Mouse (Mus musculus): ENCODE results near the gene 9830107B12Rik. TPM values are rescaled to one million over a fixed set of nuclear protein-coding genes. Genes with fewer than 3 reads are reported as not detected.

9830107B12Rik gene
- polyA plus RNA-seq, 1 experiment from 2014 or later: not detected

DNA sequence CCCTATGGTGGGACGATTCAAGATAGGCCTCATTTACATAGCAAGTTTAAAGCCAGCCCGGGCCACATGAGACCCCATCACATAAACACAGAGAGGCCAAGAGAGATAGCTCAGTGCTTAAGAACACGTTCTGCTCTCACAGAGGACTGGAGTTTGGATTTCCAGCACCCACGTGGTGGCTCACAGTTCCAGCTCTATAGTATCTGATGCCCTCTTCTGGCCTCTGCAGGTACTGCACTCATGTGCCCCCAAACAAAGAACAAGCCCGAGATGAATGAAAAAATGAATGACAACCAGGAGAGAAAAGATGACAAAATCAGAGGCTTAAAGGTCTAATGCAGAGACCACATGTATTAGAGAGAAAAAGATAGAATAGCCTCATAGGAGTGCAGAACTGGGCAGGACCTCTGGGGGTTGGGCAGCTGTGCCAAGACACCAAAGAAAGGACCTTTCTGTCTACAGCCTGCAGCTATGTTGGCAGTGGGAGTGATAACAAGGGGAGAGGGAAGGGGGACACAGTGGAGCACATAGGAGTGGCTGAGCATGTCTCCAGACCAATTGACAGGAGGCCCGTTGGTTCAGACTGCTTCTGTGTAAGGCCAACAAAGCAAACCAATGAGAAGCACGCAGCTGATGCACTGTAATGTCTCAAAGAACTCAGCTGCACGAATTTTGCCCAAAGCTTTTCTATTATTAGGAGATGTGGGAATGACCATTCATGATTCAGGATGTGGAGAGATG lies 35.4 kb downstream of the 9830107B12Rik start:
- ATAC-seq (ENCODE audit: low FRiP score, low TSS enrichment) (no peak), DNase-seq (peak; percentile 50)
- no peak overlapping the region for H3K27ac ChIP-seq (replicated peaks; ENCODE audit: low read depth, low read length)
- H3K4me3 ChIP-seq (replicated peaks; ENCODE audit: low read depth, low read length): no peak overlapping the region
- no peaks in the 10 kb centered on the region for H3K4me1 ChIP-seq (ENCODE audit: control insufficient read depth, insufficient read depth, low read length)
- no peaks in the 10 kb centered on the region for H3K36me3 ChIP-seq (ENCODE audit: control insufficient read depth, insufficient read depth, low read length)
- no peaks in the 10 kb centered on the region for H3K9me3 ChIP-seq (ENCODE audit: control insufficient read depth, low read length)
- no peak overlapping the region for H3K4me2 ChIP-seq (ENCODE audit: low read length)
- 46% methylated on average over 8 of the region's 8 CpGs for WGBS
- H3K9ac ChIP-seq (replicated peaks; ENCODE audit: low read length): no peak overlapping the region
- H3K27me3 ChIP-seq (ENCODE audit: control insufficient read depth, insufficient read depth, low read length): no peaks in the 10 kb centered on the region

DNA sequence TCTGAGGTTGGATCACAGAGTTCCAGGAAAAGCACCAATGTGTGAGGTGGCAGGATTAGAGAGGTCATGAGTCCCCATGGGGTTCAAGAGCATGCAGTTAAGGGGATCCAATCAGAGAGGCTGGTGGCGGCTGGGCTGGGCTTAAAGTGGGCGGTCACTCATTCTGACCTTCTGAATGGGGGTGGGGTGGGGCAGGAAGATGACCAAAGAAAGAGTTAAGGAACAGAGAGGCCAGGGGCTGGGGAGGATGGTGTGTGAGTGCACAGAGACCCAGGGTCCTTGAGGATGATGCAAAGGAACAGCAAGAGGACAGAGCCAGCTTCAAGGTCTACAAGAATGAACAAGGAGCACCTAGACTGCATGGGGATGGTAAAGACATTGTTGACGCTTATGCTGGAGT lies 37.5 kb downstream of the 9830107B12Rik start:
- no peaks in the 10 kb centered on the region for H3K36me3 ChIP-seq (ENCODE audit: control insufficient read depth, insufficient read depth, low read length)
- no peaks in the 10 kb centered on the region for H3K9me3 ChIP-seq (ENCODE audit: control insufficient read depth, low read length)
- no peak overlapping the region for H3K27ac ChIP-seq (replicated peaks; ENCODE audit: low read depth, low read length)
- ATAC-seq (ENCODE audit: low FRiP score, low TSS enrichment) (no peak), DNase-seq (no peak)
- WGBS: 80% methylated on average over 3 of the region's 3 CpGs
- H3K27me3 ChIP-seq (ENCODE audit: control insufficient read depth, insufficient read depth, low read length): no peaks in the 10 kb centered on the region
- no peak overlapping the region for H3K4me2 ChIP-seq (ENCODE audit: low read length)
- H3K4me3 ChIP-seq (replicated peaks; ENCODE audit: low read depth, low read length): no peak overlapping the region
- no peak overlapping the region for H3K9ac ChIP-seq (replicated peaks; ENCODE audit: low read length)
- H3K4me1 ChIP-seq (ENCODE audit: control insufficient read depth, insufficient read depth, low read length): no peaks in the 10 kb centered on the region

DNA sequence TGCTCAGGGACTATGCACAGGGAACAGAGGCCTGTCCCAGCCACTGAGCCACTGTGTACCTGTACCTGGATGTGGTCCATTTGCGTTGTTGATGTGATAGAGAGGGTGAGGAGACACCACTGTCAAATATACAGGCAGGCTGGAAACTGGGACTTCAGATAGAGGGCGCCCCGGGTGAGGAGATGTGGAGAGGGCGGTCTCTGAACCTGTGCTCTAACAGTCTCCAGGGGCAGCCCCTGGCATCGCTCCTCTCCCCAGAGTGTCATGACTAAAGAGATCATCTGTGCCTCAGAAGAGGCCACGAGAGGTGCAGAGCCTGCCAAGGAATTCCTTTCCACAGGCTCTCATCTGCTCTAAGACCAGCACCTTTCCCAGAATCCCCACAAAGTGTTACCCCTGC lies 38.2 kb downstream of the 9830107B12Rik start:
- WGBS: 56% methylated on average over 6 of the region's 6 CpGs
- H3K27me3 ChIP-seq (ENCODE audit: control insufficient read depth, insufficient read depth, low read length): no peaks in the 10 kb centered on the region
- no peaks in the 10 kb centered on the region for H3K36me3 ChIP-seq (ENCODE audit: control insufficient read depth, insufficient read depth, low read length)
- H3K9ac ChIP-seq (replicated peaks; ENCODE audit: low read length): no peak overlapping the region
- DNase-seq: no peak
- ATAC-seq (ENCODE audit: low FRiP score, low TSS enrichment): no peak
- H3K9me3 ChIP-seq (ENCODE audit: control insufficient read depth, low read length): no peaks in the 10 kb centered on the region
- H3K4me1 ChIP-seq (ENCODE audit: control insufficient read depth, insufficient read depth, low read length): no peaks in the 10 kb centered on the region
- H3K4me3 ChIP-seq (replicated peaks; ENCODE audit: low read depth, low read length): no peak overlapping the region
- H3K27ac ChIP-seq (replicated peaks; ENCODE audit: low read depth, low read length): no peak overlapping the region
- no peak overlapping the region for H3K4me2 ChIP-seq (ENCODE audit: low read length)

DNA sequence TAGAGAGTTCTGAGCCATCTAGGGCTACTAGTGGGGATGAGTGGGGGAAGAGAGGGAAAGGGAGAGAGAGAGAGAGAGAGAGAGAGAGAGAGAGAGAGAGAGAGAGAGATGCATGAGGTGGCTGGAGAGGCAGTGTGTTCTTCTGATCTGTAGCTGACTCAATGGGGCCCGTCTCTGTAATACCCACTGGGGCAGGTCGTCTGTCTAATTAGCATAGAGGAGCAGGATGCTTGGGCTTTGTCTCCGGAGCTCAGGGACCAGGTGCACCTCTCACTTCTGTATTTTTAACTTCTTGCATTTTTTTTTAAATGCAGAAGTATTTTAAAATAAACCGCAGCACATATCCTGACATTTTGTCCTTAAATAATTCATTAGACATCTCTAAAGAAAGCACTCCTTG lies 38.7 kb downstream of the 9830107B12Rik start:
- Histone ChIP-seq H3K4me2 (ENCODE audit: low read length) (no peak overlapping the region), H3K36me3 (ENCODE audit: control insufficient read depth, insufficient read depth, low read length) (no peaks in the 10 kb centered on the region), H3K9ac (replicated peaks; ENCODE audit: low read length) (no peak overlapping the region), H3K27me3 (ENCODE audit: control insufficient read depth, insufficient read depth, low read length) (no peaks in the 10 kb centered on the region), H3K4me1 (ENCODE audit: control insufficient read depth, insufficient read depth, low read length) (no peaks in the 10 kb centered on the region), H3K4me3 (replicated peaks; ENCODE audit: low read depth, low read length) (no peak overlapping the region), H3K27ac (replicated peaks; ENCODE audit: low read depth, low read length) (no peak overlapping the region), H3K9me3 (ENCODE audit: control insufficient read depth, low read length) (no peaks in the 10 kb centered on the region)
- ATAC-seq (ENCODE audit: low FRiP score, low TSS enrichment) (no peak), DNase-seq (no peak)
- WGBS: 27% methylated on average over 4 of the region's 4 CpGs

DNA sequence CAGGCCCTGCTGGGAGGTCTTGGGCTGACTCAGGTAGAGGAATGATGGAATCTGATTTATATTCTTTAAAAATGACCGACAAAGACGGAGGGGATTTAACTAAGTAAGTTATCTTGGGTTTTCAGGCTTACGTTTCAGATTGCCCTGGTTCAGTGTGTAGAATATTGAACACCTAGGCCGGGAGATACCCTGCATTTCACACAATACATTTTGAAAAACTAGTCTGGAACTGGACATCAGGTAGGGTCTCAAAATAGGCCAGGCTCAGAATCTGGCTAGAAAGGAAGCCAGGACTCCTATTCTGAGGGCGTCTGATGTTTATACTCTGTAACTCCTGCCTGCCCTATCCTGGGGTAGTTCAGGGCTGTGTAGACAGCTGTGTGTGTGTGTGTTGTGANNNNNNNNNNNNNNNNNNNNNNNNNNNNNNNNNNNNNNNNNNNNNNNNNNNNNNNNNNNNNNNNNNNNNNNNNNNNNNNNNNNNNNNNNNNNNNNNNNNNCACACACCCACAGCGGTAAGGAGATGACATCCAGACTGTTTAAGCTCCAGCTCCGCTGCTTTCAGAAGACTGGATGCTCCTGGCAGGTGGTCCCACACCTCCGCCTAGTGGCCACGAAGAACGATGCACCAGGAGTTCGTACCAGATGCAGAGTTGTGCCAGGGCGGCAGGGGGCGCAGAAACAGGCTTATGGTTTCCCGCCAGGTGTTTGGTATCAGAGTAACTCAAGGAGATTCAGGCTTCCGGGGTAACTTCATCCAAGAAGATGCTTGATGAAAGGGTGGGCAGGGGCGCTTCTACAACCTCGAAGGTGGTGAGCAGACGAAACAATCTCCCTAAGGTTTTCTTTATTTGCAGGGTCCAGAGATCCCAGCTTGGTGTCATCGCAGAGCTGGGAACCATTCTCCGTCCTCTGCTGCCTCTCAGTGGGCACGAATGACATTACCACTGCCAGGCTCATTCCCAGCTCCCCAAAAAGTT lies 45.3 kb downstream of the 9830107B12Rik start:
- H3K27me3 ChIP-seq (ENCODE audit: control insufficient read depth, insufficient read depth, low read length): peaks cover 40% of the 10 kb centered on the region
- H3K9me3 ChIP-seq (ENCODE audit: control insufficient read depth, low read length): no peaks in the 10 kb centered on the region
- no peak overlapping the region for H3K9ac ChIP-seq (replicated peaks; ENCODE audit: low read length)
- H3K27ac ChIP-seq (replicated peaks; ENCODE audit: low read depth, low read length): no peak overlapping the region
- WGBS: 11% methylated on average over 20 of the region's 21 CpGs
- ATAC-seq (ENCODE audit: low FRiP score, low TSS enrichment) (peak; percentile 69; the same call in 1 of the 2 replicates), DNase-seq (peak; percentile 95)
- H3K4me1 ChIP-seq (ENCODE audit: control insufficient read depth, insufficient read depth, low read length): peaks cover 29% of the 10 kb centered on the region
- peak overlapping the region; percentile 18; the same call in 1 of the 2 replicates for H3K4me3 ChIP-seq (replicated peaks; ENCODE audit: low read depth, low read length)
- H3K4me2 ChIP-seq (ENCODE audit: low read length): peak overlapping the region; percentile 45
- no peaks in the 10 kb centered on the region for H3K36me3 ChIP-seq (ENCODE audit: control insufficient read depth, insufficient read depth, low read length)

DNA sequence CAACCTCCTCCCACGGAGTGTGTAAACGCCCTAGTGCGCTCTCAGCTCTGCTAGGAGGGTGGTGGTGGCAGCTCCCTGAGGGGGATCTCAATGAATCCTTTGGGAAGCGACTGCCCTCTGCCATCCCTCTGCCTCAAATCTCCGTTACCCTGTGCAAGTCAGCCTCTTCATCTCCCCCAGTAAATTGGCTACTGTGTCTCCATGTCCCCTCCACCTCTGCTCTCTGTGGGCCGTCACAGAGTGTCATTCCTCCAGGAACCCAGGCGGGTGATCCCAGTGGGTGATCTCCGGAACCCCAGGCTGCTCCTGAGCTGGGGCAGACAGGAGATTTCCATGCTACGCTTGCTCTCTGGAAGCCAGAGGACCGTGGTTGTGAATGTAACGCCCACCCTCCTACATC lies 46.8 kb downstream of the 9830107B12Rik start:
- Histone ChIP-seq H3K27ac (replicated peaks; ENCODE audit: low read depth, low read length) (no peak overlapping the region), H3K4me1 (ENCODE audit: control insufficient read depth, insufficient read depth, low read length) (peaks cover 35% of the 10 kb centered on the region), H3K9ac (replicated peaks; ENCODE audit: low read length) (no peak overlapping the region), H3K36me3 (ENCODE audit: control insufficient read depth, insufficient read depth, low read length) (no peaks in the 10 kb centered on the region), H3K27me3 (ENCODE audit: control insufficient read depth, insufficient read depth, low read length) (peaks cover 54% of the 10 kb centered on the region), H3K4me3 (replicated peaks; ENCODE audit: low read depth, low read length) (no peak overlapping the region), H3K9me3 (ENCODE audit: control insufficient read depth, low read length) (no peaks in the 10 kb centered on the region), H3K4me2 (ENCODE audit: low read length) (no peak overlapping the region)
- ATAC-seq (ENCODE audit: low FRiP score, low TSS enrichment): no peak
- 10% methylated on average over 11 of the region's 11 CpGs for WGBS
- no peak for DNase-seq

DNA sequence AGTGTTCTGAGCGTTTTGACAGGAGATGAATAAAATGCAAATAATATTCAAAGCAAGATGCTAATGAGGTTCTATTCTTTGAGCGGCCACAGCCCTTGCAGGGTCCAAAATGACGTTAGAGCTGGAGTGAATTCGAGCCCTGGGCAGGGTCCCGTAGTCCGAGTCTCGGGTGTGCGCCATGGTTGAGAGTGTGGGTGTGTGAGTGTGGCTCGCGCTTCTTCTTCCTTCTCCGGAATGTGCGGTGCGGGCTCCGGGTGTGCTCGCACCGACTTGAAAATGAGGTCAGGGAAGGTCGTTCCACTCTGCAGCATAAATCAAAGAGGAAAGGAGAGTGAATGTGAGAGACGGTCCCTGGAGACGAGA lies 47.6 kb downstream of the 9830107B12Rik start:
- Histone ChIP-seq H3K27me3 (ENCODE audit: control insufficient read depth, insufficient read depth, low read length) (peaks cover 60% of the 10 kb centered on the region), H3K9ac (replicated peaks; ENCODE audit: low read length) (no peak overlapping the region), H3K9me3 (ENCODE audit: control insufficient read depth, low read length) (no peaks in the 10 kb centered on the region), H3K36me3 (ENCODE audit: control insufficient read depth, insufficient read depth, low read length) (no peaks in the 10 kb centered on the region), H3K27ac (replicated peaks; ENCODE audit: low read depth, low read length) (no peak overlapping the region), H3K4me1 (ENCODE audit: control insufficient read depth, insufficient read depth, low read length) (peaks cover 35% of the 10 kb centered on the region), H3K4me2 (ENCODE audit: low read length) (peak overlapping the region; percentile 53), H3K4me3 (replicated peaks; ENCODE audit: low read depth, low read length) (no peak overlapping the region; the same call in none of the 2 replicates)
- DNase-seq (peak; percentile 55), ATAC-seq (ENCODE audit: low FRiP score, low TSS enrichment) (no peak)
- WGBS: under 1% methylated on average over 19 of the region's 19 CpGs

DNA sequence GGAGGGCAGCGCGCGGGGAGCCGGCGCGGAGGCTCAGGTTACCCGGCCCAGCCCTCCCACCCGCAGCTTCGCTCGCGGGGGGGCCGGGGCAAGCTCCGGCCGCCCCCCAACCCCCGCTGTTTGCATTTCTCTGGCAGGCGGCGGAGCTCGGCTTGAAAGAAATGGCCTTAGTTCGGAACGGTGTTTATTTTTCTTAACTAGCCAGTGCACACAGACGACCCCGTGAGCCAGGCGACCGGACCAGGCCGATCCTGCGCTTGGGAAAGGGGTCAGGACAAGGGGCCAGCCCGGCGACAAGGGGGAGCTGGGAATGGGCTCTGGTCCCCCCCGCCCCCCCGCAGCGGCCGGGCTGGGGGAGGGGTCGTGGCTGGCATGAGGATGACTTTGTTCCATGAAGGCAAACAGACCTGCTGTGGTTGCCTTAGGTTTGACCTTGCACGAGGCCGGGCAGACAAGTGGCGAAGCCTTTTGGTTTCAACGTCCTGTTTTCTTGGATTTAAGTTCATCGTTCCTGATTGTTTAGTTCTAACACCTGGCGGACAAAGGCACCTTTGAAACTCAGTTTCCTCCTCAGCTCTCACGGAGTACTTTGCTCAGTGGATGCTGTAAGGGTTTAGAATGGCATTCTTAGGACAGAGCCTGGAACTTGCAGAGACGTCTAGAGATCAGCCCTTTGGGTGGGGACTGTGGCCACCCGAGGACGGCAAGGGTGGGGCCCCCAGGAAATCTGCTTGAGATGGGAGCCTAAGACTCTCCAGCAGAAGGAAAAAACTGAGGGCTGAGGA lies 48.1 kb downstream of the 9830107B12Rik start:
- WGBS: under 1% methylated on average over 42 of the region's 43 CpGs
- peak overlapping the region; percentile 26 for H3K4me3 ChIP-seq (replicated peaks; ENCODE audit: low read depth, low read length)
- ATAC-seq (ENCODE audit: low FRiP score, low TSS enrichment) (no peak), DNase-seq (no peak)
- peaks cover 35% of the 10 kb centered on the region for H3K4me1 ChIP-seq (ENCODE audit: control insufficient read depth, insufficient read depth, low read length)
- H3K27me3 ChIP-seq (ENCODE audit: control insufficient read depth, insufficient read depth, low read length): peaks cover 60% of the 10 kb centered on the region
- no peak overlapping the region for H3K27ac ChIP-seq (replicated peaks; ENCODE audit: low read depth, low read length)
- no peaks in the 10 kb centered on the region for H3K36me3 ChIP-seq (ENCODE audit: control insufficient read depth, insufficient read depth, low read length)
- peak overlapping the region; percentile 31; the same call in 1 of the 2 replicates for H3K9ac ChIP-seq (replicated peaks; ENCODE audit: low read length)
- H3K4me2 ChIP-seq (ENCODE audit: low read length): peak overlapping the region; percentile 53
- no peaks in the 10 kb centered on the region for H3K9me3 ChIP-seq (ENCODE audit: control insufficient read depth, low read length)
